8 mouse cellular contexts compared by ENCODE assay signal in the genomic region with DNA sequence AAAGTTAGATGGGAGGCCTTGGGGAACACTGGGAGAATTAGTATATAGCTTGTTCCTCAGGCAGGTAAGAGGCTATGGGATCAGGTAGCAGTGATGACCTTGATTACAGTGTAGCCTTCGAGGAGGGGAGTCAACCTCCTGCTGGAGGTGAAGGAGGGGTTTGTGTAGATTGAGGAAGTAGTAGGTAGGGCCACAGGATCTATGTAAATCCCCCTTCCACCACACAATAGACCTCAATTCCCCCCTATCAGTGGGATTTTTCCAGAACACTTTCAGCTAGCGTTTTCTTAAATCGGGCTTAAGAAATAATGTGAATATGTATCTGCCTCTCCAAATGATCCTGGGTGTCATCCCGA. TPM values are rescaled to one million over a fixed set of nuclear protein-coding genes. Genes with fewer than 3 reads are reported as not detected.
DNase-seq lines count a peak whose midpoint lies in the region; ATAC-seq and TF ChIP-seq lines count a peak whose summit lies in the region.

No protein-coding gene starts in this region.

- no peak for TF ChIP-seq POLR2A in ES-Bruce4 (IDR thresholded peaks at IDR 0.05; ENCODE audit: insufficient read depth, low read length)

- intact Hi-C loops in heart, postnatal 36 days (cut with DNase I), result loop anchor here (5.0 kb wide), 1 partner anchor 141 kb away; the partner anchor contains the start of genes Eif3i and Tmem234

- no peak for TF ChIP-seq CTCF in ES-Bruce4 (IDR thresholded peaks at IDR 0.05; ENCODE audit: low read depth, low read length)

- peaks cover 19% of the 10 kb centered on the region for H3K4me1 ChIP-seq in heart, embryonic 13.5 days
- no peaks in the 10 kb centered on the region for H3K4me1 ChIP-seq in ES-Bruce4 (ENCODE audit: control insufficient read depth, insufficient read depth, low read length)
- H3K4me1 ChIP-seq in forebrain, embryonic 15.5 days, result peaks cover 18% of the 10 kb centered on the region
- peaks cover 42% of the 10 kb centered on the region for H3K4me1 ChIP-seq in liver, embryonic 15.5 days (replicated peaks)

- H3K9me3 ChIP-seq in heart, embryonic 13.5 days, result no peaks in the 10 kb centered on the region
- H3K9me3 ChIP-seq in ES-Bruce4 (replicated peaks; ENCODE audit: control insufficient read depth, insufficient read depth, low read length, poor library complexity, severe bottlenecking), result no peaks in the 10 kb centered on the region
- H3K9me3 ChIP-seq in forebrain, embryonic 15.5 days, result no peaks in the 10 kb centered on the region
- no peaks in the 10 kb centered on the region for H3K9me3 ChIP-seq in liver, embryonic 15.5 days (replicated peaks)

- peaks cover 27% of the 10 kb centered on the region for H3K36me3 ChIP-seq in heart, embryonic 13.5 days
- H3K36me3 ChIP-seq in ES-Bruce4 (ENCODE audit: control insufficient read depth, insufficient read depth, low read length, poor library complexity, severe bottlenecking), result peaks cover 2% of the 10 kb centered on the region; the same call in 1 of the 2 replicates
- H3K36me3 ChIP-seq in forebrain, embryonic 15.5 days, result peaks cover 13% of the 10 kb centered on the region
- peaks cover 15% of the 10 kb centered on the region for H3K36me3 ChIP-seq in liver, embryonic 15.5 days (replicated peaks)

- H3K9ac ChIP-seq in heart, embryonic 13.5 days, result peak overlapping the region; percentile 86
- peak overlapping the region; percentile 51; the same call in 1 of the 2 replicates for H3K9ac ChIP-seq in ES-Bruce4 (ENCODE audit: low read depth, poor library complexity, severe bottlenecking)
- peak overlapping the region; percentile 72 for H3K9ac ChIP-seq in forebrain, embryonic 15.5 days (replicated peaks)
- peak overlapping the region; percentile 77 for H3K9ac ChIP-seq in liver, embryonic 15.5 days

- peak overlapping the region; percentile 92 for H3K27ac ChIP-seq in heart, embryonic 13.5 days (replicated peaks)
- H3K27ac ChIP-seq in ES-Bruce4 (ENCODE audit: insufficient read depth, low read length), result peak overlapping the region; percentile 86
- peak overlapping the region; percentile 97 for H3K27ac ChIP-seq in forebrain, embryonic 15.5 days (replicated peaks)
- peak overlapping the region; percentile 90 for H3K27ac ChIP-seq in liver, embryonic 15.5 days (replicated peaks)

- H3K4me2 ChIP-seq in heart, embryonic 13.5 days, result peak overlapping the region; percentile 83
- peak overlapping the region; percentile 59 for H3K4me2 ChIP-seq in forebrain, embryonic 15.5 days (replicated peaks)
- peak overlapping the region; percentile 88 for H3K4me2 ChIP-seq in liver, embryonic 15.5 days

- H3K4me3 ChIP-seq in heart, embryonic 13.5 days, result peak overlapping the region; percentile 81
- peak overlapping the region; percentile 81 for H3K4me3 ChIP-seq in ES-Bruce4 (ENCODE audit: low read depth, low read length)
- H3K4me3 ChIP-seq in forebrain, embryonic 15.5 days, result peak overlapping the region; percentile 99
- H3K4me3 ChIP-seq in liver, embryonic 15.5 days (replicated peaks), result peak overlapping the region; percentile 95

- ATAC-seq in heart, embryonic 13.5 days (ENCODE audit: extremely low read depth, insufficient number of reproducible peaks, low FRiP score, low TSS enrichment), result no peak
- peak; percentile 28 for ATAC-seq in forebrain, embryonic 15.5 days (replicated peaks)
- no peak for ATAC-seq in liver, embryonic 15.5 days (ENCODE audit: insufficient read depth)
- no peak for ATAC-seq in cerebellum, adult (ENCODE audit: insufficient number of reproducible peaks, low FRiP score, low TSS enrichment)
- no peak for ATAC-seq in megakaryocyte-erythroid progenitor cell, adult 5-6 weeks (replicated peaks; ENCODE audit: low FRiP score, low TSS enrichment, poor library complexity, severe bottlenecking)

- DNase-seq in heart, postnatal 36 days, result no peak
- DNase-seq in T-cell, adult 2 months (ENCODE audit: low spot score), result no peak

- H3K27me3 ChIP-seq in heart, embryonic 13.5 days (replicated peaks), result 0 out of 2 replicates have a peak, but pooled peaks cover 5% of the 10 kb centered on the region
- no peaks in the 10 kb centered on the region for H3K27me3 ChIP-seq in ES-Bruce4 (ENCODE audit: control insufficient read depth, insufficient read depth, low read length, poor library complexity, severe bottlenecking)
- no peaks in the 10 kb centered on the region for H3K27me3 ChIP-seq in forebrain, embryonic 15.5 days
- H3K27me3 ChIP-seq in liver, embryonic 15.5 days, result no peaks in the 10 kb centered on the region

- 1% methylated on average over 4 of the region's 4 CpGs for WGBS in heart, embryonic 13.5 days
- under 1% methylated on average over 4 of the region's 4 CpGs for WGBS in forebrain, embryonic 15.5 days
- 1% methylated on average over 4 of the region's 4 CpGs for WGBS in liver, embryonic 15.5 days (ENCODE audit: insufficient replicate concordance)

- TF ChIP-seq EP300 in ES-Bruce4 (IDR thresholded peaks at IDR 0.05; ENCODE audit: insufficient read depth, low read depth, low read length), result no peak

RNA-seq across cellular contexts. Expression of gene Bsdc1, which starts 0.6 kb away (rescaled TPM):
- polyA plus RNA-seq in heart, embryonic 13.5 days (2015; fragmentation: Nextera tagmentation; extraction: Ambion mirVana), result 25.4 and 26.9 TPM in 2 replicates
- 10 to 100 TPM; 50.3 to 53.8 TPM for total RNA-seq in heart, postnatal 36 days (2021)
- 31.6 and 36.4 TPM in 2 replicates for polyA plus RNA-seq in ES-Bruce4 (2011; ENCODE audit: insufficient read depth, insufficient read length, low read depth, missing spikeins)
- polyA plus RNA-seq in forebrain, embryonic 15.5 days (2015; fragmentation: Nextera tagmentation; extraction: Ambion mirVana), result 41.6 and 42.7 TPM in 2 replicates
- 71.8 and 82.6 TPM in 2 replicates for polyA plus RNA-seq in liver, embryonic 15.5 days (2015; fragmentation: Nextera tagmentation; extraction: Ambion mirVana)
- total RNA-seq in megakaryocyte-erythroid progenitor cell, adult 5-6 weeks (2014; fragmentation: Nextera tagmentation), result 36.1 and 36.3 TPM in 2 replicates
- total RNA-seq in megakaryocyte-erythroid progenitor cell, adult 5-6 weeks (2017), result 31.3 and 52.3 TPM in 2 replicates

RNA-seq across cellular contexts. Expression of gene Zbtb8b, which starts 20.2 kb away (rescaled TPM):
- 3.9 and 4.7 TPM in 2 replicates for polyA plus RNA-seq in heart, embryonic 13.5 days (2015; fragmentation: Nextera tagmentation; extraction: Ambion mirVana)
- not detected for total RNA-seq in heart, postnatal 36 days (2021)
- 4.2 and 4.8 TPM in 2 replicates for polyA plus RNA-seq in ES-Bruce4 (2011; ENCODE audit: insufficient read depth, insufficient read length, low read depth, missing spikeins)
- 7.3 and 7.5 TPM in 2 replicates for polyA plus RNA-seq in forebrain, embryonic 15.5 days (2015; fragmentation: Nextera tagmentation; extraction: Ambion mirVana)
- 0.79 and 1.2 TPM in 2 replicates for polyA plus RNA-seq in liver, embryonic 15.5 days (2015; fragmentation: Nextera tagmentation; extraction: Ambion mirVana)
- total RNA-seq in megakaryocyte-erythroid progenitor cell, adult 5-6 weeks (2014; fragmentation: Nextera tagmentation), result not detected in 2 replicates
- total RNA-seq in megakaryocyte-erythroid progenitor cell, adult 5-6 weeks (2017), result 0.05 TPM in 1 of 2 replicates, not detected in the other

RNA-seq across cellular contexts. Expression of gene Tssk3, which starts 30.0 kb away (rescaled TPM):
- polyA plus RNA-seq in heart, embryonic 13.5 days (2015; fragmentation: Nextera tagmentation; extraction: Ambion mirVana), result not detected in 2 replicates
- not detected for total RNA-seq in heart, postnatal 36 days (2021)
- not detected in 2 replicates for polyA plus RNA-seq in ES-Bruce4 (2011; ENCODE audit: insufficient read depth, insufficient read length, low read depth, missing spikeins)
- 0.34 TPM in 1 of 2 replicates, not detected in the other for polyA plus RNA-seq in forebrain, embryonic 15.5 days (2015; fragmentation: Nextera tagmentation; extraction: Ambion mirVana)
- polyA plus RNA-seq in liver, embryonic 15.5 days (2015; fragmentation: Nextera tagmentation; extraction: Ambion mirVana), result 0.09 and 0.12 TPM in 2 replicates
- total RNA-seq in megakaryocyte-erythroid progenitor cell, adult 5-6 weeks (2014; fragmentation: Nextera tagmentation), result not detected in 2 replicates
- not detected in 2 replicates for total RNA-seq in megakaryocyte-erythroid progenitor cell, adult 5-6 weeks (2017)

RNA-seq across cellular contexts. Expression of gene Fam229a, which starts 30.2 kb away (rescaled TPM):
- polyA plus RNA-seq in heart, embryonic 13.5 days (2015; fragmentation: Nextera tagmentation; extraction: Ambion mirVana), result not detected in 2 replicates
- total RNA-seq in heart, postnatal 36 days (2021), result not detected
- polyA plus RNA-seq in ES-Bruce4 (2011; ENCODE audit: insufficient read depth, insufficient read length, low read depth, missing spikeins), result not detected in 2 replicates
- 0.61 TPM in 1 of 2 replicates, not detected in the other for polyA plus RNA-seq in forebrain, embryonic 15.5 days (2015; fragmentation: Nextera tagmentation; extraction: Ambion mirVana)
- polyA plus RNA-seq in liver, embryonic 15.5 days (2015; fragmentation: Nextera tagmentation; extraction: Ambion mirVana), result 0.28 and 0.82 TPM in 2 replicates
- not detected in 2 replicates for total RNA-seq in megakaryocyte-erythroid progenitor cell, adult 5-6 weeks (2014; fragmentation: Nextera tagmentation)
- not detected in 2 replicates for total RNA-seq in megakaryocyte-erythroid progenitor cell, adult 5-6 weeks (2017)

RNA-seq across cellular contexts. Expression of gene Marcksl1, which starts 52.6 kb away (rescaled TPM):
- 383 and 399 TPM in 2 replicates for polyA plus RNA-seq in heart, embryonic 13.5 days (2015; fragmentation: Nextera tagmentation; extraction: Ambion mirVana)
- 1 to 10 TPM; 4.4 to 5.7 TPM for total RNA-seq in heart, postnatal 36 days (2021)
- polyA plus RNA-seq in ES-Bruce4 (2011; ENCODE audit: insufficient read depth, insufficient read length, low read depth, missing spikeins), result 379 and 434 TPM in 2 replicates
- polyA plus RNA-seq in forebrain, embryonic 15.5 days (2015; fragmentation: Nextera tagmentation; extraction: Ambion mirVana), result 2,102 and 2,181 TPM in 2 replicates
- polyA plus RNA-seq in liver, embryonic 15.5 days (2015; fragmentation: Nextera tagmentation; extraction: Ambion mirVana), result 51.3 and 52.7 TPM in 2 replicates
- 29.9 and 30.4 TPM in 2 replicates for total RNA-seq in megakaryocyte-erythroid progenitor cell, adult 5-6 weeks (2014; fragmentation: Nextera tagmentation)
- 41.4 and 48.3 TPM in 2 replicates for total RNA-seq in megakaryocyte-erythroid progenitor cell, adult 5-6 weeks (2017)
